Mouse (Mus musculus) lung, adult 2 months (tissue): ENCODE measurements around the gene Edc4.

ENCODE experiments used
- CTCF ChIP-seq: fragments of 200-500 bp; IDR thresholded peaks from 2 replicates; pipeline ENCODE4 v1.5.1; 2011; ENCODE audit warnings: mild to moderate bottlenecking, low read length, control low read depth; ENCODE audit not compliant: insufficient read depth
- POLR2A ChIP-seq: fragments of 200-500 bp; IDR thresholded peaks from 2 replicates; pipeline ENCODE4 v1.6.1; 2011; ENCODE audit warnings: low read depth, mild to moderate bottlenecking, control low read depth, low read length, borderline replicate concordance; ENCODE audit errors: extremely low read depth

- no peak for TF ChIP-seq CTCF
- TF ChIP-seq POLR2A = no peak
Observed at GRCm38 (mm10) chr8:105874301-105874700, 6.4 kb upstream of the Edc4 start.
